Mouse (Mus musculus) MEL (cell line): Measurements from ENCODE around the gene Adcy4. TPM values are rescaled to one million over a fixed set of nuclear protein-coding genes. Genes with fewer than 3 reads are reported as not detected.

Experiments
- DNase-seq: peaks from one replicate; pipeline ENCODE4 v3.0.0; 2011; ENCODE audit warnings: low read depth, low spot score
- H3K27ac ChIP-seq: 2 replicates; pipeline ENCODE4 v1.5.1; 2012; ENCODE audit warnings: low read depth, mild to moderate bottlenecking, control low read depth, low read length, moderate library complexity; ENCODE audit not compliant: control insufficient read depth
- H3K27me3 ChIP-seq, 2 experiments: fragments of 150-350 bp in 1 of 2; sonication (generic) in 1 of 2; 2 replicates each; pipeline ENCODE4 v1.6.1; 2012; ENCODE audit warnings: low read length in 2 of 2, mild to moderate bottlenecking in 2 of 2, improper control_type of control experiment in 1 of 2, moderate library complexity in 1 of 2; ENCODE audit not compliant: insufficient read depth in 2 of 2, control insufficient read depth in 1 of 2
- H3K36me3 ChIP-seq, 2 experiments: 2 replicates each; pipeline ENCODE4 v1.6.1; 2012 to 2014; ENCODE audit warnings: low read length in 2 of 2, improper control_type of control experiment in 1 of 2, inconsistent platforms in 1 of 2, mild to moderate bottlenecking in 1 of 2; ENCODE audit not compliant: insufficient read depth in 2 of 2, control insufficient read depth in 1 of 2
- H3K4me1 ChIP-seq, 2 experiments: fragments of 150-350 bp in 1 of 2; sonication (generic) in 1 of 2; 2 replicates each; pipeline ENCODE4 v1.6.1; 2012; ENCODE audit warnings: low read length in 2 of 2, improper control_type of control experiment in 1 of 2, mild to moderate bottlenecking in 1 of 2; ENCODE audit not compliant: insufficient read depth in 2 of 2, control insufficient read depth in 1 of 2
- H3K4me3 ChIP-seq, 2 experiments: fragments of 150-350 bp in 1 of 2; sonication (generic) in 1 of 2; 2 replicates each; pipeline ENCODE4 v1.5.1; 2012; ENCODE audit warnings: low read depth in 2 of 2, low read length in 2 of 2, mild to moderate bottlenecking in 2 of 2, moderate library complexity in 2 of 2, control low read depth in 1 of 2, improper control_type of control experiment in 1 of 2; ENCODE audit not compliant: control insufficient read depth in 1 of 2, insufficient read depth in 1 of 2
- H3K79me2 ChIP-seq: 2 replicates; pipeline ENCODE4 v1.6.1; 2012; ENCODE audit warnings: mild to moderate bottlenecking, low read length, moderate library complexity; ENCODE audit not compliant: control insufficient read depth, poor library complexity, insufficient read depth
- H3K9ac ChIP-seq: 2 replicates; pipeline ENCODE4 v1.6.1; 2012; ENCODE audit warnings: low read depth, mild to moderate bottlenecking, control low read depth, low read length, moderate library complexity; ENCODE audit not compliant: control insufficient read depth, poor library complexity, severe bottlenecking
- H3K9me3 ChIP-seq: fragments of 150-350 bp; sonication (generic); replicated peaks from 2 replicates; pipeline ENCODE4 v1.6.1; 2012; ENCODE audit warnings: mild to moderate bottlenecking, low read length, improper control_type of control experiment, moderate library complexity; ENCODE audit not compliant: insufficient read depth
- CHD1 ChIP-seq: IDR thresholded peaks from 2 replicates; pipeline ENCODE4 v1.6.1; 2012; ENCODE audit warnings: low read depth, mild to moderate bottlenecking, inconsistent platforms, low read length, improper control_type of control experiment
- CHD2 ChIP-seq: IDR thresholded peaks from 2 replicates; pipeline ENCODE4 v1.6.1; 2011; ENCODE audit warnings: low read length, improper control_type of control experiment
- CTCF ChIP-seq, 3 experiments: IDR thresholded peaks in 2 of 3; conservative IDR thresholded peaks in 1 of 3; 2 replicates each; pipeline ENCODE4 v1.5.1; 2011 to 2012; ENCODE audit warnings: low read length in 3 of 3, low read depth in 2 of 3, mild to moderate bottlenecking in 2 of 3, improper control_type of control experiment in 1 of 3, inconsistent platforms in 1 of 3, mixed read lengths in 1 of 3, moderate library complexity in 1 of 3; ENCODE audit not compliant: control insufficient read depth in 1 of 3, insufficient read depth in 1 of 3, poor library complexity in 1 of 3, severe bottlenecking in 1 of 3
- E2F4 ChIP-seq: IDR thresholded peaks from 2 replicates; pipeline ENCODE4 v1.6.1; 2011; ENCODE audit warnings: low read depth, low read length, improper control_type of control experiment, borderline replicate concordance
- EP300 ChIP-seq, 2 experiments: IDR thresholded peaks; 2 replicates each; pipeline ENCODE4 v1.6.1; 2011; ENCODE audit warnings: improper control_type of control experiment in 2 of 2, low read length in 2 of 2, low read depth in 1 of 2, mild to moderate bottlenecking in 1 of 2
- ETS1 ChIP-seq: IDR thresholded peaks from 2 replicates; pipeline ENCODE4 v1.6.1; 2012; ENCODE audit warnings: low read depth, mild to moderate bottlenecking, inconsistent platforms, low read length, improper control_type of control experiment, moderate library complexity
- GATA1 ChIP-seq: IDR thresholded peaks from 2 replicates; pipeline ENCODE4 v1.6.1; 2011; ENCODE audit warnings: low read depth, low read length, improper control_type of control experiment
- HCFC1 ChIP-seq: IDR thresholded peaks from 2 replicates; pipeline ENCODE4 v1.6.1; 2012; ENCODE audit warnings: low read depth, mild to moderate bottlenecking, inconsistent platforms, low read length, improper control_type of control experiment, moderate library complexity
- KAT2A ChIP-seq: conservative IDR thresholded peaks from 2 replicates; pipeline ENCODE4 v1.6.1; 2012; ENCODE audit warnings: low read depth, low read length, improper control_type of control experiment, inconsistent platforms
- MAX ChIP-seq: IDR thresholded peaks from 2 replicates; pipeline ENCODE4 v1.6.1; 2011; ENCODE audit warnings: low read length, improper control_type of control experiment
- MAZ ChIP-seq: IDR thresholded peaks from 2 replicates; pipeline ENCODE4 v1.6.1; 2012; ENCODE audit warnings: low read depth, mild to moderate bottlenecking, inconsistent platforms, low read length, improper control_type of control experiment
- MEF2A ChIP-seq: IDR thresholded peaks from 2 replicates; pipeline ENCODE4 v1.6.1; 2014; ENCODE audit warnings: low read depth, mild to moderate bottlenecking, inconsistent platforms, low read length, improper control_type of control experiment; ENCODE audit not compliant: poor library complexity, insufficient replicate concordance, severe bottlenecking; ENCODE audit errors: extremely low read depth
- MXI1 ChIP-seq: IDR thresholded peaks from 2 replicates; pipeline ENCODE4 v1.6.1; 2011; ENCODE audit warnings: mild to moderate bottlenecking, low read depth, low read length, improper control_type of control experiment
- MYB ChIP-seq: IDR thresholded peaks from 2 replicates; pipeline ENCODE4 v1.6.1; 2011; ENCODE audit warnings: mild to moderate bottlenecking, low read depth, low read length, improper control_type of control experiment
- MYC ChIP-seq: IDR thresholded peaks from 2 replicates; pipeline ENCODE4 v1.6.1; 2011; ENCODE audit warnings: low read depth, mild to moderate bottlenecking, low read length, improper control_type of control experiment, moderate library complexity
- NRF1 ChIP-seq: IDR thresholded peaks from 2 replicates; pipeline ENCODE4 v1.6.1; 2014; ENCODE audit warnings: low read depth, mild to moderate bottlenecking, inconsistent platforms, low read length, improper control_type of control experiment, moderate library complexity; ENCODE audit not compliant: poor library complexity, insufficient read depth, severe bottlenecking
- POLR2A ChIP-seq, 2 experiments: IDR thresholded peaks; 2 replicates each; pipeline ENCODE4 v1.6.1; 2011 to 2012; ENCODE audit warnings: low read length in 2 of 2, mild to moderate bottlenecking in 2 of 2, control low read depth in 1 of 2, improper control_type of control experiment in 1 of 2, low read depth in 1 of 2, moderate library complexity in 1 of 2; ENCODE audit not compliant: control insufficient read depth in 1 of 2, insufficient read depth in 1 of 2, poor library complexity in 1 of 2
- POLR2AphosphoS2 ChIP-seq: IDR thresholded peaks from 2 replicates; pipeline ENCODE4 v1.6.1; 2011; ENCODE audit warnings: low read length, improper control_type of control experiment
- POLR2AphosphoS5 ChIP-seq: IDR thresholded peaks from 2 replicates; pipeline ENCODE4 v1.6.1; 2012; ENCODE audit warnings: low read depth, borderline replicate concordance, mild to moderate bottlenecking, inconsistent platforms, low read length, moderate library complexity, mixed read lengths
- RCOR1 ChIP-seq: IDR thresholded peaks from 2 replicates; pipeline ENCODE4 v1.6.1; 2012; ENCODE audit warnings: low read depth, mild to moderate bottlenecking, inconsistent platforms, low read length, improper control_type of control experiment
- SIN3A ChIP-seq: IDR thresholded peaks from 2 replicates; pipeline ENCODE4 v1.6.1; 2012; ENCODE audit warnings: low read length, improper control_type of control experiment, inconsistent platforms
- TAL1 ChIP-seq: IDR thresholded peaks from 2 replicates; pipeline ENCODE4 v1.6.1; 2012; ENCODE audit warnings: mild to moderate bottlenecking, inconsistent platforms, low read length, moderate library complexity, mixed read lengths
- TBP ChIP-seq: IDR thresholded peaks from 2 replicates; pipeline ENCODE4 v1.8.0; 2011; ENCODE audit warnings: low read depth, low read length, improper control_type of control experiment
- TCF12 ChIP-seq: IDR thresholded peaks from 2 replicates; pipeline ENCODE4 v1.6.1; 2014; ENCODE audit warnings: low read depth, mild to moderate bottlenecking, inconsistent platforms, low read length, improper control_type of control experiment, moderate library complexity
- UBTF ChIP-seq: IDR thresholded peaks from 2 replicates; pipeline ENCODE4 v1.6.1; 2012; ENCODE audit warnings: low read depth, mild to moderate bottlenecking, inconsistent platforms, low read length, improper control_type of control experiment, moderate library complexity, borderline replicate concordance; ENCODE audit not compliant: insufficient read depth
- USF2 ChIP-seq, 2 experiments: IDR thresholded peaks; 2 replicates each; pipeline ENCODE4 v1.6.1; 2011 to 2012; ENCODE audit warnings: improper control_type of control experiment in 2 of 2, low read length in 2 of 2, borderline replicate concordance in 1 of 2, inconsistent platforms in 1 of 2, low read depth in 1 of 2, mild to moderate bottlenecking in 1 of 2; ENCODE audit not compliant: insufficient read depth in 1 of 2
- ZKSCAN1 ChIP-seq: IDR thresholded peaks from 2 replicates; pipeline ENCODE4 v1.6.1; 2012; ENCODE audit warnings: low read depth, mild to moderate bottlenecking, inconsistent platforms, low read length, improper control_type of control experiment, moderate library complexity
- ZMIZ1 ChIP-seq: IDR thresholded peaks from 2 replicates; pipeline ENCODE4 v1.6.1; 2012; ENCODE audit warnings: low read depth, mild to moderate bottlenecking, inconsistent platforms, low read length, improper control_type of control experiment, moderate library complexity
- polyA plus RNA-seq, 2 experiments: library from polyadenylated mRNA; stranded (reverse) in 1 of 2; unstranded in 1 of 2; fragments of >175 nt in 1 of 2; fragments of >200 nt in 1 of 2; gene quantifications; 2 replicates each; pipeline versions ENCODE4 v1.2.1 to v1.2.4; 2012; ENCODE audit warnings: low replicate concordance in 2 of 2, low read depth in 1 of 2; ENCODE audit not compliant: insufficient read length in 2 of 2, insufficient read depth in 1 of 2, missing spikeins in 1 of 2
- total RNA-seq: library from RNA; depleted of rRNA; stranded (reverse); fragments of 300-350 nt; gene quantifications from 2 replicates; pipeline ENCODE4 v1.2.3, GENCODE M21; 2012

Gene Adcy4
- total and polyA plus RNA-seq, 3 experiments = 0.19 to 0.35 TPM; not detected in 1

GRCm38 (mm10) chr14:55776711-55777110 lies 7.2 kb downstream of the Adcy4 start:
- DNase-seq = no peak
- H3K9ac ChIP-seq = no peak overlapping the region
- H3K27ac ChIP-seq = no peak overlapping the region
- H3K27me3 ChIP-seq = no peaks in the 10 kb centered on the region
- peaks cover 5 to 16% of the 10 kb centered on the region in 2 experiments; a peak in 3 of 4 replicates for H3K4me1 ChIP-seq
- H3K36me3 ChIP-seq = peaks cover 0 to 7% of the 10 kb centered on the region in 2 experiments; a peak in 2 of 4 replicates
- H3K79me2 ChIP-seq = no peaks in the 10 kb centered on the region
- H3K4me3 ChIP-seq = no peak overlapping the region
- H3K9me3 ChIP-seq = no peaks in the 10 kb centered on the region
- TF ChIP-seq EP300 (IDR thresholded peaks at IDR 0.05; ENCODE audit: low read depth in 1 of 2, low read length in 2 of 2) (no peak), MEF2A (no peak), MAX (no peak), ETS1 (no peak), RCOR1 (no peak), NRF1 (no peak), GATA1 (no peak), HCFC1 (no peak), TCF12 (no peak), TBP (no peak), USF2 (IDR thresholded peaks at IDR 0.05; ENCODE audit: borderline replicate concordance in 1 of 2, insufficient read depth in 1 of 2, low read depth in 1 of 2, low read length in 2 of 2) (no peak), SIN3A (no peak), CTCF (IDR thresholded peaks at IDR 0.05 in 2 of 3, conservative IDR thresholded peaks at IDR 0.05 in 1 of 3; ENCODE audit: control insufficient read depth in 1 of 3, insufficient read depth in 1 of 3, low read depth in 2 of 3, low read length in 3 of 3, poor library complexity in 1 of 3, severe bottlenecking in 1 of 3) (no peak), ZMIZ1 (no peak), E2F4 (no peak), KAT2A (no peak), CHD2 (no peak)
- TF ChIP-seq, all 39 proteins: peak for 0

GRCm38 (mm10) chr14:55769087-55769703 lies 14.7 kb downstream of the Adcy4 start:
- Histone ChIP-seq H3K79me2 (peaks cover 2% of the 10 kb centered on the region; the same call in 1 of the 2 replicates), H3K27me3 (no peaks in the 10 kb centered on the region), H3K36me3 (peaks cover 0 to 18% of the 10 kb centered on the region in 2 experiments; a peak in 2 of 4 replicates), H3K9ac (peak overlapping the region; percentile 77), H3K4me1 (peaks cover 6 to 42% of the 10 kb centered on the region in 2 experiments), H3K27ac (peak overlapping the region; percentile 95), H3K9me3 (no peaks in the 10 kb centered on the region), H3K4me3 (peak overlapping the region; percentile 6 to 40; a peak in 3 of 4 replicates)
- peak; percentile 94 for DNase-seq
- TF ChIP-seq MYB = peak; percentile 51; the same call in 1 of the 2 replicates
- peak; percentile 82 for TF ChIP-seq SIN3A
- no peak; the same call in 1 of the 2 replicates for TF ChIP-seq E2F4
- peak; percentile 65 for TF ChIP-seq MXI1
- peak; percentile 62; the same call in 1 of the 2 replicates for TF ChIP-seq ETS1
- no peak for TF ChIP-seq NRF1
- TF ChIP-seq MYC = peak; percentile 93
- 0 out of 2 replicates have a peak, but pooled peaks have one; percentile 45 for TF ChIP-seq POLR2AphosphoS5
- TF ChIP-seq POLR2AphosphoS2 = peak; percentile 63; the same call in 1 of the 2 replicates
- peak in 1 of 2 experiments; percentile 58; a peak in 2 of 4 replicates for TF ChIP-seq POLR2A (IDR thresholded peaks at IDR 0.05; ENCODE audit: control insufficient read depth in 1 of 2, insufficient read depth in 1 of 2, low read depth in 1 of 2, low read length in 2 of 2, poor library complexity in 1 of 2)
- TF ChIP-seq CHD1 = peak; percentile 99
- TF ChIP-seq MAZ = peak; percentile 78
- peak; percentile 57 for TF ChIP-seq ZMIZ1
- peak; percentile 74 for TF ChIP-seq CHD2
- no peak for TF ChIP-seq UBTF
- TF ChIP-seq TAL1 = peak; percentile 54
- TF ChIP-seq KAT2A = peak; percentile 24; the same call in 1 of the 2 replicates
- no peak for TF ChIP-seq ZKSCAN1
